Mouse (Mus musculus) myocyte (in vitro differentiated cells): ENCODE results near the gene Tpo. TPM values are rescaled to one million over a fixed set of nuclear protein-coding genes. Genes with fewer than 3 reads are reported as not detected.

Source experiments
- H3K27me3 ChIP-seq: one replicate; pipeline ENCODE4 v1.6.1; 2011; ENCODE audit not compliant: control insufficient read depth, insufficient read depth, insufficient read length
- H3K36me3 ChIP-seq: one replicate; pipeline ENCODE4 v1.6.1; 2011; ENCODE audit not compliant: control insufficient read depth, insufficient read depth
- H3K4me2 ChIP-seq: one replicate; pipeline ENCODE4 v1.6.1; 2011; ENCODE audit warnings: low read depth, control low read depth
- H3K4me3 ChIP-seq: one replicate; pipeline ENCODE4 v1.5.1; 2011; ENCODE audit warnings: mild to moderate bottlenecking, control low read depth, moderate library complexity
- H3K79me2 ChIP-seq: one replicate; pipeline ENCODE4 v1.6.1; 2011; ENCODE audit not compliant: control insufficient read depth, insufficient read depth
- H3ac ChIP-seq: one replicate; pipeline ENCODE4 v1.6.1; 2011; ENCODE audit not compliant: control insufficient read depth, insufficient read length
- CEBPB ChIP-seq: IDR thresholded peaks from 2 replicates; pipeline ENCODE4 v1.6.1; 2011; ENCODE audit warnings: mild to moderate bottlenecking, moderate library complexity; ENCODE audit not compliant: poor library complexity, insufficient read depth, severe bottlenecking
- E2F4 ChIP-seq: IDR thresholded peaks from one replicate; pipeline ENCODE4 v1.6.1; 2011; ENCODE audit warnings: mild to moderate bottlenecking, control low read depth, moderate library complexity; ENCODE audit not compliant: insufficient read depth
- MAX ChIP-seq: IDR thresholded peaks from one replicate; pipeline ENCODE4 v1.6.1; 2011; ENCODE audit warnings: low read depth, mild to moderate bottlenecking, control low read depth
- MYOD1 ChIP-seq, 3 experiments: IDR thresholded peaks; one replicate each; pipeline ENCODE4 v1.6.1; 2011; ENCODE audit warnings: control low read depth in 2 of 3, low read depth in 2 of 3, mild to moderate bottlenecking in 2 of 3, moderate library complexity in 1 of 3; ENCODE audit not compliant: insufficient read length in 2 of 3, control insufficient read depth in 1 of 3
- MYOG ChIP-seq, 3 experiments: IDR thresholded peaks; one replicate each; pipeline ENCODE4 v1.6.1; 2011; ENCODE audit warnings: control low read depth in 2 of 3, low read depth in 2 of 3, mild to moderate bottlenecking in 2 of 3; ENCODE audit not compliant: insufficient read length in 2 of 3, control insufficient read depth in 1 of 3, insufficient read depth in 1 of 3
- POLR2A ChIP-seq: IDR thresholded peaks from one replicate; pipeline ENCODE4 v1.6.1; 2011; ENCODE audit warnings: low read depth, mild to moderate bottlenecking, control low read depth, moderate library complexity; ENCODE audit not compliant: insufficient read length
- POLR2AphosphoS2 ChIP-seq: IDR thresholded peaks from one replicate; pipeline ENCODE4 v1.6.1; 2011; ENCODE audit warnings: low read depth, control low read depth; ENCODE audit not compliant: insufficient read length
- REST ChIP-seq: IDR thresholded peaks from one replicate; pipeline ENCODE4 v1.6.1; 2011; ENCODE audit warnings: mild to moderate bottlenecking, control low read depth, moderate library complexity; ENCODE audit not compliant: insufficient read depth, insufficient read length
- SRF ChIP-seq: IDR thresholded peaks from one replicate; pipeline ENCODE4 v1.6.1; 2011; ENCODE audit warnings: low read depth; ENCODE audit not compliant: control insufficient read depth, insufficient read length
- TCF12 ChIP-seq: IDR thresholded peaks from one replicate; pipeline ENCODE4 v1.6.1; 2011; ENCODE audit warnings: mild to moderate bottlenecking, control low read depth; ENCODE audit not compliant: poor library complexity, insufficient read depth, severe bottlenecking
- TCF3 ChIP-seq: IDR thresholded peaks from one replicate; pipeline ENCODE4 v1.6.1; 2011; ENCODE audit warnings: low read depth, control low read depth; ENCODE audit not compliant: insufficient read length
- USF1 ChIP-seq: IDR thresholded peaks from one replicate; pipeline ENCODE4 v1.6.1; 2011; ENCODE audit warnings: low read depth, mild to moderate bottlenecking, control low read depth, moderate library complexity
- polyA plus RNA-seq: library from polyadenylated mRNA; unstranded; fragments of >200 nt; fragmentation: generic; extraction: Trizol; gene quantifications from one replicate; pipeline ENCODE4 v1.2.1, GENCODE M21; 2012; ENCODE audit warnings: missing spikeins

Gene Tpo
- not detected for polyA plus RNA-seq

DNA sequence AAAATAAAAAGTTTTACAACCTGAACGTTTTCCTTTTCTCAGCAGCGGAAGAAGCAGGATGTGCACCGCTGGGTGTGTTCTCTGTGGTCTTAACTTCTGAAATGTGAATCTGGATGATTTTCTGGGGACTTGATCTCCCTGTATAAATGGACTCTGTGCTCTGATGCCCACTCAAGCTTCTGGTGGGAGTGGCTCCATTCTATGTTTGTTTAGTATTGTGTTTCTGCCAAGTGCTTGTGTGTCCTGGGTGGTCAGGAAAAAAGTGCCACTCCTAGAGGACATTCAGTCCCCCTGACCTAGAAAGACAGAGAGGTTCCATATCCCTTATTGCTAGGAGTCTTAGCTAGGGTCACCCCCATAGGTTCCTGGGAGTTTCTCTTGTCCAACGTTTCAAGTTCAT, at the start of gene Tpo:
TSS of gene Tpo (minus strand) at position 101 of the 400 bp plus-strand sequence.
- Histone ChIP-seq H3K79me2 (no peaks in the 10 kb centered on the region), H3K27me3 (no peaks in the 10 kb centered on the region), H3K4me2 (no peak within 1 kb of the TSS), H3K4me3 (no peak within 1 kb of the TSS), H3K36me3 (no peaks in the 10 kb centered on the region), H3ac (no peak within 1 kb of the TSS)
- TF ChIP-seq POLR2AphosphoS2 (no peak), CEBPB (no peak), MYOG (IDR thresholded peaks at IDR 0.05; ENCODE audit: control insufficient read depth in 1 of 3, insufficient read depth in 1 of 3, insufficient read length in 2 of 3, low read depth in 2 of 3) (no peak), MAX (no peak), E2F4 (no peak), REST (no peak), POLR2A (no peak), USF1 (no peak), MYOD1 (IDR thresholded peaks at IDR 0.05; ENCODE audit: control insufficient read depth in 1 of 3, insufficient read length in 2 of 3, low read depth in 2 of 3) (no peak), SRF (no peak), TCF3 (no peak), TCF12 (no peak)

DNA sequence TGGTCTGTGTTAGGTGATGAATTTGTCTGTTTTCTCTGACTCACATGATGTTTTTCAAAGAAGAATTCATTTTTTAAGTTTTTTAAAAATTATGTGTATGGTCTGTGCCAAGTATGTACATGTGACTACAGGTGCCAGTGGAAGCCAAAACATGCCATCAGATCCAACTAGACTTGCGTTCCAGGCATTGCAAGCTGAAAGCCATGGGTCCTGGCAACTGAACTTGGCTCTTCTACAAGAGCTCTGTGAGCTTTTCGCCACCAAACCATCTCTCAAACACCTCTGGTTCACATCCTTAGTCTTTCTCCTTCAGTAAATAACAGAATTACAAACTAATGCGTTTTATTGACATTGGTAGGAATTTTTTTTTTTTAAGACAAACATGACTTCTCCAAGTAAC, 49.3 kb upstream of the Tpo start:
- Histone ChIP-seq H3ac (no peak overlapping the region), H3K36me3 (no peaks in the 10 kb centered on the region), H3K27me3 (no peaks in the 10 kb centered on the region), H3K4me3 (no peak overlapping the region), H3K4me2 (no peak overlapping the region), H3K79me2 (no peaks in the 10 kb centered on the region)
- TF ChIP-seq TCF3 (no peak), MYOD1 (IDR thresholded peaks at IDR 0.05; ENCODE audit: control insufficient read depth in 1 of 3, insufficient read length in 2 of 3, low read depth in 2 of 3) (no peak), MYOG (IDR thresholded peaks at IDR 0.05; ENCODE audit: control insufficient read depth in 1 of 3, insufficient read depth in 1 of 3, insufficient read length in 2 of 3, low read depth in 2 of 3) (no peak), TCF12 (no peak), CEBPB (no peak), USF1 (no peak), REST (no peak), POLR2A (no peak), SRF (no peak), MAX (no peak), E2F4 (no peak), POLR2AphosphoS2 (no peak)

DNA sequence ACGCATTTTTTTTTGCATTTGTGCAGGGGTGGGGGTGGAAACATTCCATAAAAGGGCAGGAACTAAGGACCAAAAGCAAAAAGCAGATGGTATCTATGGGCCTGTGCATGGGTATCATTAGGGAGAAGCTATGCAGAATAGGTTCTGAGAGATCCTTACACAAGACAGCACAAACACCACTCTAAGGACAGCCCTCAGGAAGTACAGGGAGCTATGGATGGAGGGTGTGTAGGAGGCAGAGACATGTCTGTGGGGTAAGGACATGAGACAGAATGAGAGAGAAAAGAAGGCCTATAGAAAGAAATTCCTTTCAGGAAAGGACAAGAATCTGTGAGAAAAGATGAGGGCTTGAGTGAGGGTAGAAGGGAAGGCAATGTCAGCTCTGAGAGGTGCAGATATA, 47.2 kb upstream of the Tpo start:
- H3K27me3 ChIP-seq, result no peaks in the 10 kb centered on the region
- H3ac ChIP-seq, result no peak overlapping the region
- H3K4me3 ChIP-seq, result no peak overlapping the region
- H3K79me2 ChIP-seq, result no peaks in the 10 kb centered on the region
- H3K36me3 ChIP-seq, result no peaks in the 10 kb centered on the region
- no peak overlapping the region for H3K4me2 ChIP-seq
- TF ChIP-seq MAX (no peak), USF1 (no peak), POLR2A (no peak), CEBPB (no peak), TCF12 (no peak)

DNA sequence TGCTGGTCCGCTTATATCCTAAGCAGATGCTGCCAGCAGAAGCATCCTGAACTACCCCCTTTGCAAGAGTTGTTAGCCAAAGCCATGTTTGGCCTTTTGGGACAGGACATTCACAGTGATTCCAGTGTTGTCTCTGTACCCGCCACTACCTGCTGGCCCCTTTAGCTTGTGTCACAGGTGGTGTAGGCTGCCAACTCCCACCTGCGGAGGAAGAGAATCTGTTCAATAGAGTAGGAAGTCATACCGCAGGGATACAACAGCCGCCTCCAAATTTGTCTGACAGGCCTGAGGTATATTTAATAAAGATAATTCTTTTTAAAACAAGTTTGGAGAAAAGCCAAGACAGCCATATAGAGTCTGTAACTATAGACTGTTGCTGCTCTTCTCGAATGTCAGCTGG, 45.5 kb upstream of the Tpo start:
- no peaks in the 10 kb centered on the region for H3K27me3 ChIP-seq
- TF ChIP-seq SRF (no peak), MYOG (IDR thresholded peaks at IDR 0.05; ENCODE audit: control insufficient read depth in 1 of 3, insufficient read depth in 1 of 3, insufficient read length in 2 of 3, low read depth in 2 of 3) (no peak)
- no peak overlapping the region for H3K4me2 ChIP-seq

DNA sequence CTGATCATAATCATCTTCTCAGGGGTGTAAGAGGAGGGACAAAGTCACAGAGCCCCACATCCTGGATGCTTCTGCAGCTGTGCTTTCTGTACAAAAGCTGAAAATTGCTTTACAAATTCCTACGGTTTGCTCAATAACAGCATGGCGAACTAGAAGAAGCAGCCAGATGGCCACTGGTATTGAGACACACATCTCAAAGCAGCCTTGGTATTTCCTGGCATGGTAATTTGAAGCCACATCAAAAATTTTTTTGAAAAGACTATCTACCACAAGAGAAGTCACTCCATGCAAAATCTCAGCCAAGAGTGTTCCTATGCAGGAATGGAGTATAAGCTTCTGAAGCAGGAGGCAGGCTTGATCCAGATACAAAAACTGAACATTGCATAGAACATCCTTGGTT, 45.1 kb upstream of the Tpo start:
- Histone ChIP-seq H3K36me3 (no peaks in the 10 kb centered on the region), H3K79me2 (no peaks in the 10 kb centered on the region), H3K4me3 (no peak overlapping the region), H3ac (no peak overlapping the region), H3K4me2 (no peak overlapping the region), H3K27me3 (no peaks in the 10 kb centered on the region)
- no peak for TF ChIP-seq MYOD1 (IDR thresholded peaks at IDR 0.05; ENCODE audit: control insufficient read depth in 1 of 3, insufficient read length in 2 of 3, low read depth in 2 of 3)
- TF ChIP-seq CEBPB, result no peak
- TF ChIP-seq MAX, result no peak
- TF ChIP-seq TCF12, result no peak
- TF ChIP-seq REST, result no peak
- TF ChIP-seq POLR2AphosphoS2, result no peak
- no peak for TF ChIP-seq MYOG (IDR thresholded peaks at IDR 0.05; ENCODE audit: control insufficient read depth in 1 of 3, insufficient read depth in 1 of 3, insufficient read length in 2 of 3, low read depth in 2 of 3)
- no peak for TF ChIP-seq TCF3
- no peak for TF ChIP-seq E2F4
- TF ChIP-seq POLR2A, result no peak
- TF ChIP-seq USF1, result no peak
- TF ChIP-seq SRF, result no peak

More for the DNA sequence above, 45.5 kb upstream of the Tpo start:
- H3K4me3 ChIP-seq, result no peak overlapping the region
- H3ac ChIP-seq, result no peak overlapping the region
- H3K36me3 ChIP-seq, result no peaks in the 10 kb centered on the region
- H3K79me2 ChIP-seq, result no peaks in the 10 kb centered on the region
